Mouse (Mus musculus): ENCODE results near the gene Scrn2. TPM values are rescaled to one million over a fixed set of nuclear protein-coding genes. Genes with fewer than 3 reads are reported as not detected.
A peak's percentile ranks its signal among the peaks of the same experiment; 100 is the strongest.

Scrn2 gene
- polyA plus RNA-seq, 1 experiment, result 6.7 TPM

GRCm38 (mm10) chr11:97069333-97069732 lies 39.6 kb downstream of the Scrn2 start:
- no peaks in the 10 kb centered on the region for H3K4me1 ChIP-seq (ENCODE audit: control insufficient read depth, insufficient read depth, low read length)
- 83% methylated on average over 1 of the region's 1 CpGs for WGBS
- H3K4me3 ChIP-seq (replicated peaks; ENCODE audit: control insufficient read depth, low read depth, low read length), result no peak overlapping the region
- no peak overlapping the region for H3K27ac ChIP-seq (ENCODE audit: control insufficient read depth, insufficient read depth, low read depth, low read length, poor library complexity)
- TF ChIP-seq POLR2A (IDR thresholded peaks at IDR 0.05; ENCODE audit: borderline replicate concordance, control insufficient read depth, low read depth, low read length), result no peak
- no peak for TF ChIP-seq CTCF (IDR thresholded peaks at IDR 0.05; ENCODE audit: control insufficient read depth, insufficient read depth, low read length)

GRCm38 (mm10) chr11:97069770-97070169 lies 40.0 kb downstream of the Scrn2 start:
- no peak for TF ChIP-seq CTCF (IDR thresholded peaks at IDR 0.05; ENCODE audit: control insufficient read depth, insufficient read depth, low read length)
- 71% methylated on average over 2 of the region's 2 CpGs for WGBS
- no peak overlapping the region for H3K4me3 ChIP-seq (replicated peaks; ENCODE audit: control insufficient read depth, low read depth, low read length)
- H3K4me1 ChIP-seq (ENCODE audit: control insufficient read depth, insufficient read depth, low read length), result no peaks in the 10 kb centered on the region
- no peak overlapping the region for H3K27ac ChIP-seq (ENCODE audit: control insufficient read depth, insufficient read depth, low read depth, low read length, poor library complexity)

- 56% methylated on average over 1 of the region's 1 CpGs for WGBS
- no peaks in the 10 kb centered on the region for H3K4me1 ChIP-seq (ENCODE audit: control insufficient read depth, insufficient read depth, low read length)
- no peak for TF ChIP-seq CTCF (IDR thresholded peaks at IDR 0.05; ENCODE audit: control insufficient read depth, insufficient read depth, low read length)
- no peak for TF ChIP-seq POLR2A (IDR thresholded peaks at IDR 0.05; ENCODE audit: borderline replicate concordance, control insufficient read depth, low read depth, low read length)
- no peak overlapping the region for H3K4me3 ChIP-seq (replicated peaks; ENCODE audit: control insufficient read depth, low read depth, low read length)
- no peak overlapping the region for H3K27ac ChIP-seq (ENCODE audit: control insufficient read depth, insufficient read depth, low read depth, low read length, poor library complexity)
Measured at GRCm38 (mm10) chr11:97071129-97071528, 41.4 kb downstream of the Scrn2 start.

DNA sequence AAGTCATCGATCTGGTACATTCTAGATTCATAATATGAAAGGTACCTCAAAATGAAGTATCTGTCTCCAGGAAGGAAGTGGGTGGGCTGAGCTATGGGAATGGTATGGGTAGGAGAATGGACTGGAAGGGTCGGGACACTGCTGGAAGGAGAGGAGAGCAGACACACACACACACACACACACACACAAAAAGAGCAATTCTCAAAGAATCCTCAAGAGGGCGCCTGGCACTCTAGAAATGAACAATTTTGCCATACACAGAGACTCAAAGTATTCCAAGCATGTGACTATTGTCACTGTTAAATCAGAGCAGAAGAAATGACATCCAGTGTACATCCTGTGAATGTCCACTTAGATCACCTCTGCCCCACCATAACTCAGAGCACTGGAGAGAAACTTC lies 42.8 kb downstream of the Scrn2 start:
- 28% methylated on average over 3 of the region's 3 CpGs for WGBS

GRCm38 (mm10) chr11:97074235-97074634 lies 44.5 kb downstream of the Scrn2 start:
- Histone ChIP-seq H3K27ac (ENCODE audit: control insufficient read depth, insufficient read depth, low read depth, low read length, poor library complexity) (no peak overlapping the region), H3K4me3 (replicated peaks; ENCODE audit: control insufficient read depth, low read depth, low read length) (no peak overlapping the region), H3K4me1 (ENCODE audit: control insufficient read depth, insufficient read depth, low read length) (no peaks in the 10 kb centered on the region)
- TF ChIP-seq CTCF (IDR thresholded peaks at IDR 0.05; ENCODE audit: control insufficient read depth, insufficient read depth, low read length) (no peak), POLR2A (IDR thresholded peaks at IDR 0.05; ENCODE audit: borderline replicate concordance, control insufficient read depth, low read depth, low read length) (no peak)
- 64% methylated on average over 8 of the region's 8 CpGs for WGBS

More for the DNA sequence above, 42.8 kb downstream of the Scrn2 start:
- Histone ChIP-seq H3K27ac (ENCODE audit: control insufficient read depth, insufficient read depth, low read depth, low read length, poor library complexity) (no peak overlapping the region), H3K4me1 (ENCODE audit: control insufficient read depth, insufficient read depth, low read length) (no peaks in the 10 kb centered on the region), H3K4me3 (replicated peaks; ENCODE audit: control insufficient read depth, low read depth, low read length) (no peak overlapping the region)
- TF ChIP-seq CTCF (IDR thresholded peaks at IDR 0.05; ENCODE audit: control insufficient read depth, insufficient read depth, low read length) (peak; percentile 18; the same call in 1 of the 2 replicates), POLR2A (IDR thresholded peaks at IDR 0.05; ENCODE audit: borderline replicate concordance, control insufficient read depth, low read depth, low read length) (no peak)

DNA sequence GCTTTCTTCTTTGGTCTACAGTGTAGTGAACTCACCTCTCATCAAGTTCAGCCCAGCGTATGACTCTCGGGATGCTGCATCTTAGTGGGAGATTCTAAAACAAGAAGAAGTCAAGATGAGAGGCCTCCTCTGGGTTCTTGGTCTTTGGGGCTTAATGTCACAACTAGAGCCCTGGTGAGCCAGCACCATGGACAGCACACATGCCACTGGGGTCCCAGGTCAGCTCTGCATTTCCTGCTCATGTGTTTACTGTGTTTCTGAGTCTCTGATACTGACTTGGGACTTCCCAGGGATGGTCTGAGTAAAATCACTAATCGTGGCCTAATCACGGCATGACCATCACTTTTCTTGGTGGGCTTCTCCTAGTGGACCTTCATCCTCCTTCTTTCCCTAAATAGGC lies 49.0 kb downstream of the Scrn2 start:
- Histone ChIP-seq H3K4me1 (ENCODE audit: control insufficient read depth, insufficient read depth, low read length) (no peaks in the 10 kb centered on the region), H3K4me3 (replicated peaks; ENCODE audit: control insufficient read depth, low read depth, low read length) (no peak overlapping the region), H3K27ac (ENCODE audit: control insufficient read depth, insufficient read depth, low read depth, low read length, poor library complexity) (no peak overlapping the region)
- no peak for TF ChIP-seq CTCF (IDR thresholded peaks at IDR 0.05; ENCODE audit: control insufficient read depth, insufficient read depth, low read length)
- TF ChIP-seq POLR2A (IDR thresholded peaks at IDR 0.05; ENCODE audit: borderline replicate concordance, control insufficient read depth, low read depth, low read length), result no peak
- 46% methylated on average over 4 of the region's 4 CpGs for WGBS

DNA sequence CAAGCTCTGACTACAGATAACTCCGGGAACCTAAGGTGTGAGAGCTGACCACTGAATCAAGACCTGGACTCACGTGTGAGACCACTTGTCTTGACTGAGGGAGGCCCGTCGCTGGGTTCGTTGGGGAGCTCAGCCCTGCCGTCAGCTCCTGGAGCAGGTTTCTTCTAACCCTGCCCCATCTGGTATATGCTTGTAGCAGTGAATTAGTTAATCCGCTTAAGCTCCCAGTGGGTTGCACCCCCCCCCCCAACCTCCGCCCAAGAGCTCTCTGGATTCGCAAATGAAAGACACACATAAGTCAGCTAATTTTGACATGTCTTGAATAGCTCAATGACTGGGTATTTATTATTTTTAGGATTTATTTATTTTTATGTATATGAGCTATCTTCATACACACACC lies 50.6 kb downstream of the Scrn2 start:
- no peaks in the 10 kb centered on the region; the same call in 1 of the 2 replicates for H3K4me1 ChIP-seq (ENCODE audit: control insufficient read depth, insufficient read depth, low read length)
- H3K4me3 ChIP-seq (replicated peaks; ENCODE audit: control insufficient read depth, low read depth, low read length), result no peak overlapping the region
- WGBS, result 71% methylated on average over 9 of the region's 9 CpGs
- H3K27ac ChIP-seq (ENCODE audit: control insufficient read depth, insufficient read depth, low read depth, low read length, poor library complexity), result no peak overlapping the region
- TF ChIP-seq CTCF (IDR thresholded peaks at IDR 0.05; ENCODE audit: control insufficient read depth, insufficient read depth, low read length), result no peak
- no peak for TF ChIP-seq POLR2A (IDR thresholded peaks at IDR 0.05; ENCODE audit: borderline replicate concordance, control insufficient read depth, low read depth, low read length)

DNA sequence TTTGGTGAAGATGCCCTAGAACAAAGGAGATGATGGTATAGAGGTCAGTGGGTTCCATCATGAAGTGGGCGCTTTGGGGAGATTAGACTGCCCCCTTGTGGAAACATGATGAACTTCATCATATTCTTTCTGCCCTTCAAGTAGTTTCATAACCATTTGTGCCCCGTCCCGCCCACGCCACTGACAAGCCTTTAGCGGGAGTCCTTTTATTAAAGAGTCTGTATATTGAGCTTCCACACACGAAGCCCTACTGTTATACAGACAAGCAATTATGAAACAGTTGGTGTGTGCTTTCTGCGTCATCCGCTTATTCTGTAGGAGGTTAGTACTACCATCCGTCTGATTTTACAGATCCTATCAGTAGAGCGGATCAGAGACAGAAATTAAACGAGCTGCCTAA lies 53.2 kb downstream of the Scrn2 start:
- no peak overlapping the region for H3K4me3 ChIP-seq (replicated peaks; ENCODE audit: control insufficient read depth, low read depth, low read length)
- H3K4me1 ChIP-seq (ENCODE audit: control insufficient read depth, insufficient read depth, low read length), result no peaks in the 10 kb centered on the region; the same call in 1 of the 2 replicates
- WGBS, result 26% methylated on average over 11 of the region's 11 CpGs
- TF ChIP-seq POLR2A (IDR thresholded peaks at IDR 0.05; ENCODE audit: borderline replicate concordance, control insufficient read depth, low read depth, low read length), result no peak
- peak; percentile 43 for TF ChIP-seq CTCF (IDR thresholded peaks at IDR 0.05; ENCODE audit: control insufficient read depth, insufficient read depth, low read length)
- H3K27ac ChIP-seq (ENCODE audit: control insufficient read depth, insufficient read depth, low read depth, low read length, poor library complexity), result no peak overlapping the region

Other genes starting within 250 kb of the Scrn2 start
- gene Cbx1, start 240.8 kb upstream of the Scrn2 start, polyA plus RNA-seq (2011; ENCODE audit: insufficient read depth, insufficient read length, low replicate concordance, missing spikeins), result 43.1 and 60.2 TPM in 2 replicates
- 36.7 and 54.1 TPM in 2 replicates for gene Nfe2l1, start 200.0 kb upstream of the Scrn2 start, polyA plus RNA-seq (2011; ENCODE audit: insufficient read depth, insufficient read length, low replicate concordance, missing spikeins)
- gene Copz2, start 180.1 kb upstream of the Scrn2 start, polyA plus RNA-seq (2011; ENCODE audit: insufficient read depth, insufficient read length, low replicate concordance, missing spikeins), result 6.0 and 19.2 TPM in 2 replicates
- gene Cdk5rap3, start 113.4 kb upstream of the Scrn2 start, polyA plus RNA-seq (2011; ENCODE audit: insufficient read depth, insufficient read length, low replicate concordance, missing spikeins), result 16.4 and 39.4 TPM in 2 replicates
- not detected in 2 replicates for gene Prr15l, start 101.8 kb upstream of the Scrn2 start, polyA plus RNA-seq (2011; ENCODE audit: insufficient read depth, insufficient read length, low replicate concordance, missing spikeins)
- gene Pnpo, start 86.0 kb upstream of the Scrn2 start, polyA plus RNA-seq (2011; ENCODE audit: insufficient read depth, insufficient read length, low replicate concordance, missing spikeins), result 65.6 and 132 TPM in 2 replicates
- 14.6 and 16.9 TPM in 2 replicates for gene Sp2, start 47.0 kb upstream of the Scrn2 start, polyA plus RNA-seq (2011; ENCODE audit: insufficient read depth, insufficient read length, low replicate concordance, missing spikeins)
- gene Sp6, start 16.5 kb upstream of the Scrn2 start, polyA plus RNA-seq (2011; ENCODE audit: insufficient read depth, insufficient read length, low replicate concordance, missing spikeins), result 1.00 TPM in 1 of 2 replicates, not detected in the other
- gene Lrrc46, start 11.5 kb downstream of the Scrn2 start, polyA plus RNA-seq (2011; ENCODE audit: insufficient read depth, insufficient read length, low replicate concordance, missing spikeins), result not detected in 2 replicates
- gene Mrpl10, start 11.6 kb downstream of the Scrn2 start, polyA plus RNA-seq (2011; ENCODE audit: insufficient read depth, insufficient read length, low replicate concordance, missing spikeins), result 21.1 and 25.1 TPM in 2 replicates
- 8.2 and 17.7 TPM in 2 replicates for gene Osbpl7, start 20.7 kb downstream of the Scrn2 start, polyA plus RNA-seq (2011; ENCODE audit: insufficient read depth, insufficient read length, low replicate concordance, missing spikeins)
- gene Tbx21, start 85.4 kb downstream of the Scrn2 start, polyA plus RNA-seq (2011; ENCODE audit: insufficient read depth, insufficient read length, low replicate concordance, missing spikeins), result 0.77 and 2.2 TPM in 2 replicates
- gene Tbkbp1, start 121.6 kb downstream of the Scrn2 start, polyA plus RNA-seq (2011; ENCODE audit: insufficient read depth, insufficient read length, low replicate concordance, missing spikeins), result 6.3 and 16.6 TPM in 2 replicates
- gene Kpnb1, start 157.9 kb downstream of the Scrn2 start, polyA plus RNA-seq (2011; ENCODE audit: insufficient read depth, insufficient read length, low replicate concordance, missing spikeins), result 66.4 and 67.4 TPM in 2 replicates

All from bone marrow, adult 2 months (tissue).